Mouse (Mus musculus) E14TG2a.4 (cell line): ENCODE results near the gene Extl2.

Source experiments
- H3K27me3 ChIP-seq: 2 replicates; pipeline ENCODE4 v1.6.1; 2014; ENCODE audit warnings: low read length, control low read depth; ENCODE audit not compliant: insufficient read depth
- H3K36me3 ChIP-seq: 2 replicates; pipeline ENCODE4 v1.6.1; 2014; ENCODE audit warnings: low read length, control low read depth; ENCODE audit not compliant: insufficient read depth
- H3K4me1 ChIP-seq: replicated peaks from 2 replicates; pipeline ENCODE4 v1.6.1; 2014; ENCODE audit warnings: low read depth, low read length, control low read depth
- H3K4me3 ChIP-seq: replicated peaks from 2 replicates; pipeline ENCODE4 v1.5.1; 2014; ENCODE audit warnings: mild to moderate bottlenecking, low read length
- H3K9me3 ChIP-seq: 2 replicates; pipeline ENCODE4 v1.6.1; 2014; ENCODE audit warnings: low read length, control low read depth
- CTCF ChIP-seq: conservative IDR thresholded peaks from 2 replicates; pipeline ENCODE4 v1.5.1; 2014; ENCODE audit warnings: low read length
- NANOG ChIP-seq: IDR thresholded peaks from 2 replicates; pipeline ENCODE4 v1.6.1; 2014; ENCODE audit warnings: borderline replicate concordance, low read length, mixed read lengths
- POU5F1 ChIP-seq: IDR thresholded peaks from 2 replicates; pipeline ENCODE4 v1.6.1; 2014; ENCODE audit warnings: low read length, borderline replicate concordance

The Extl2 gene

GRCm38 (mm10) chr3:116006978-116007940 is at the start of gene Extl2, which contains the start of gene Slc30a7:
Gene Extl2, plus strand, starts transcription at chr3:116007462.
Gene Slc30a7, minus strand, starts transcription at chr3:116007406.
- Histone ChIP-seq H3K4me3 (peak within 1 kb of the TSS; percentile 96), H3K27me3 (0 out of 2 replicates have a peak, but pooled peaks cover 4% of the 10 kb centered on the region), H3K9me3 (no peaks in the 10 kb centered on the region), H3K36me3 (peaks cover 27% of the 10 kb centered on the region), H3K4me1 (peaks cover 27% of the 10 kb centered on the region)
- TF ChIP-seq POU5F1: no peak
- TF ChIP-seq CTCF: no peak
- TF ChIP-seq NANOG: no peak

- Histone ChIP-seq H3K27me3 (no peaks in the 10 kb centered on the region), H3K4me3 (no peak overlapping the region), H3K36me3 (peaks cover 25% of the 10 kb centered on the region), H3K4me1 (no peaks in the 10 kb centered on the region; the same call in 1 of the 2 replicates), H3K9me3 (no peaks in the 10 kb centered on the region)
- TF ChIP-seq POU5F1: no peak
- no peak for TF ChIP-seq CTCF
- TF ChIP-seq NANOG: no peak
Observed at GRCm38 (mm10) chr3:115961311-115962027, 45.8 kb upstream of the Extl2 start.

GRCm38 (mm10) chr3:115962028-115962415 is 45.2 kb upstream of the Extl2 start:
- H3K27me3 ChIP-seq: no peaks in the 10 kb centered on the region
- no peak for TF ChIP-seq CTCF
- no peak for TF ChIP-seq POU5F1
- TF ChIP-seq NANOG: no peak
- peaks cover 24% of the 10 kb centered on the region for H3K36me3 ChIP-seq
- no peaks in the 10 kb centered on the region for H3K9me3 ChIP-seq
- no peaks in the 10 kb centered on the region; the same call in 1 of the 2 replicates for H3K4me1 ChIP-seq
- no peak overlapping the region for H3K4me3 ChIP-seq

- Histone ChIP-seq H3K9me3 (no peaks in the 10 kb centered on the region), H3K36me3 (peaks cover 13% of the 10 kb centered on the region), H3K4me1 (no peaks in the 10 kb centered on the region; the same call in 1 of the 2 replicates), H3K4me3 (no peak overlapping the region), H3K27me3 (no peaks in the 10 kb centered on the region)
- TF ChIP-seq NANOG: no peak
- TF ChIP-seq CTCF: no peak
- no peak for TF ChIP-seq POU5F1
Observed at GRCm38 (mm10) chr3:115963597-115963996, 43.7 kb upstream of the Extl2 start.

- H3K27me3 ChIP-seq: no peaks in the 10 kb centered on the region
- no peaks in the 10 kb centered on the region for H3K9me3 ChIP-seq
- TF ChIP-seq NANOG (no peak), CTCF (no peak), POU5F1 (no peak)
- no peak overlapping the region for H3K4me3 ChIP-seq
- H3K4me1 ChIP-seq: no peaks in the 10 kb centered on the region; the same call in 1 of the 2 replicates
- peaks cover 9% of the 10 kb centered on the region; the same call in 1 of the 2 replicates for H3K36me3 ChIP-seq
Observed at GRCm38 (mm10) chr3:115964071-115964470, 43.2 kb upstream of the Extl2 start.

- Histone ChIP-seq H3K4me1 (no peaks in the 10 kb centered on the region; the same call in 1 of the 2 replicates), H3K36me3 (peaks cover 44% of the 10 kb centered on the region), H3K27me3 (no peaks in the 10 kb centered on the region), H3K9me3 (no peaks in the 10 kb centered on the region), H3K4me3 (no peak overlapping the region)
- TF ChIP-seq POU5F1: no peak
- no peak for TF ChIP-seq NANOG
- TF ChIP-seq CTCF: no peak
Observed at GRCm38 (mm10) chr3:115968745-115969530, 38.3 kb upstream of the Extl2 start.

GRCm38 (mm10) chr3:115971045-115971785 is 36.0 kb upstream of the Extl2 start:
- Histone ChIP-seq H3K36me3 (peaks cover 59% of the 10 kb centered on the region), H3K4me1 (no peaks in the 10 kb centered on the region), H3K9me3 (no peaks in the 10 kb centered on the region), H3K27me3 (no peaks in the 10 kb centered on the region), H3K4me3 (no peak overlapping the region)
- TF ChIP-seq POU5F1: no peak
- no peak for TF ChIP-seq CTCF
- no peak for TF ChIP-seq NANOG
